Mouse (Mus musculus) olfactory bulb, adult 2 months (tissue): ENCODE measurements around the gene Mdga1.

ENCODE experiments used
- CTCF ChIP-seq: fragments of 200-500 bp; IDR thresholded peaks from 2 replicates; pipeline ENCODE4 v1.5.1; 2012; ENCODE audit warnings: low read depth, mild to moderate bottlenecking, low read length, moderate library complexity; ENCODE audit not compliant: insufficient read depth
- POLR2A ChIP-seq: fragments of 200-500 bp; IDR thresholded peaks from 2 replicates; pipeline ENCODE4 v1.6.1; 2012; ENCODE audit warnings: mild to moderate bottlenecking, low read depth, low read length, moderate library complexity; ENCODE audit not compliant: insufficient read depth

GRCm38 (mm10) chr17:30014660-30015059, 44.8 kb upstream of the Mdga1 start:
- no peak for TF ChIP-seq CTCF
- TF ChIP-seq POLR2A, result no peak
